Mouse (Mus musculus) MEL (cell line): ENCODE results near the gene Hist1h1t.

ENCODE experiments used
- EP300 ChIP-seq, 2 experiments: IDR thresholded peaks; 2 replicates each; pipeline ENCODE4 v1.6.1; 2011; ENCODE audit warnings: improper control_type of control experiment in 2 of 2, low read length in 2 of 2, low read depth in 1 of 2, mild to moderate bottlenecking in 1 of 2
- MYC ChIP-seq: IDR thresholded peaks from 2 replicates; pipeline ENCODE4 v1.6.1; 2011; ENCODE audit warnings: low read depth, mild to moderate bottlenecking, low read length, improper control_type of control experiment, moderate library complexity
- POLR2A ChIP-seq, 2 experiments: IDR thresholded peaks; 2 replicates each; pipeline ENCODE4 v1.6.1; 2011 to 2012; ENCODE audit warnings: low read length in 2 of 2, mild to moderate bottlenecking in 2 of 2, control low read depth in 1 of 2, improper control_type of control experiment in 1 of 2, low read depth in 1 of 2, moderate library complexity in 1 of 2; ENCODE audit not compliant: control insufficient read depth in 1 of 2, insufficient read depth in 1 of 2, poor library complexity in 1 of 2
- RAD21 ChIP-seq: IDR thresholded peaks from 2 replicates; pipeline ENCODE4 v1.6.1; 2011; ENCODE audit warnings: mild to moderate bottlenecking, low read depth, low read length, improper control_type of control experiment
- ZNF384 ChIP-seq: IDR thresholded peaks from 2 replicates; pipeline ENCODE4 v1.6.1; 2012; ENCODE audit warnings: low read depth, mild to moderate bottlenecking, inconsistent platforms, low read length, improper control_type of control experiment

DNA sequence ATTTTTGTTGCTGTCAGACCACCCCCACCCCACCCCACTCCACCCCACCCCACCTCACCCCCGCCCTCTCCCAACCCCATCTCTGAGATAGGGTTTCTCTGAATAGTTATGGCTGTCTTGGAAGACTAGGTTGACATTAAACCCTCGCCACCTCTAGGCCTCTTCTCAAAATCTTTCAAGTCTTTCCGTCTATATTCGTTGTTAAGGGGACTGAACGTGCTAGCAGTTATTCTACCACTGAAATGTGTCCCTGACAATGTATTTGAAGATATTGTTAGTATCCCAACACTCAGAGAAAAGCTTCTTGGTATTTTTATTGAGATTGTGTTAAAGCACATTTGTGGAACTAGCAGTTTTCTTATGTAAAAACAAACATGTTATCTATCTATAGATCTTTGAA, 45.3 kb downstream of the Hist1h1t start:
- TF ChIP-seq ZNF384 (no peak), EP300 (IDR thresholded peaks at IDR 0.05; ENCODE audit: low read depth in 1 of 2, low read length in 2 of 2) (no peak), MYC (no peak), POLR2A (IDR thresholded peaks at IDR 0.05; ENCODE audit: control insufficient read depth in 1 of 2, insufficient read depth in 1 of 2, low read depth in 1 of 2, low read length in 2 of 2, poor library complexity in 1 of 2) (no peak), RAD21 (no peak)
